Mouse (Mus musculus): Measurements from ENCODE around the gene Msantd2.

DNA sequence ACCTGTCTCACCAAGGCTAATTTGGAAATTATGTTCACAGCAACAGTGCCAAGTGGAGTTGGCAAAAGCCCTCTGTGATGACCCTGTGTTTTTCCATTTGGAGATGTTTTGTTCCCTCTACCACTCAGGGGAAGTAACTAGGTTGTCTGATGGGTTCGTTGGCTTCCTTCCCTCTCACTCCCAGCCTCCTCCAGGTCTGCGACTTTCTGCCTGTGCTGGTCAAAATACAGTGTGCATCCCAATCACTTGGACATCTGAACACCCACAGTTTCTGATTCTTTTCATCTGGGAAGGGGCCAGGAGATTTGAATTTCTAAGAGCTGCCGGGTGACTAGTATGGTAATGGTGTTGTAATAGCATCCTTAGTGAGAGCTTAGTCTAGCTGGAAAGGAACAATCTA, 27.5 kb upstream of the Msantd2 start:
- TF ChIP-seq POLR2A (IDR thresholded peaks at IDR 0.05; ENCODE audit: control insufficient read depth, extremely low read depth, insufficient read depth, low read length, poor library complexity) (no peak), CTCF (IDR thresholded peaks at IDR 0.05; ENCODE audit: borderline replicate concordance, control insufficient read depth, extremely low read depth, insufficient read depth, low read length, poor library complexity) (no peak)

Data from thymus, adult 2 months (tissue).